Mouse (Mus musculus) erythroblast, embryonic 14.5 days (primary cell): ENCODE measurements around the gene Carhsp1. TPM values are rescaled to one million over a fixed set of nuclear protein-coding genes. Genes with fewer than 3 reads are reported as not detected.

Experiments
- H3K27me3 ChIP-seq: 2 replicates; pipeline ENCODE4 v1.6.1; 2012; ENCODE audit warnings: inconsistent platforms; ENCODE audit not compliant: control insufficient read depth
- H3K36me3 ChIP-seq: 2 replicates; pipeline ENCODE4 v1.6.1; 2012; ENCODE audit warnings: mild to moderate bottlenecking, inconsistent platforms; ENCODE audit not compliant: control insufficient read depth
- H3K4me1 ChIP-seq: 2 replicates; pipeline ENCODE4 v1.6.1; 2012; ENCODE audit warnings: inconsistent platforms; ENCODE audit not compliant: control insufficient read depth
- H3K4me3 ChIP-seq: replicated peaks from 2 replicates; pipeline ENCODE3; 2012; ENCODE audit warnings: moderate library complexity, mild to moderate bottlenecking, inconsistent platforms
- H3K9me3 ChIP-seq: 2 replicates; pipeline ENCODE4 v1.6.1; 2012; ENCODE audit warnings: low read length, inconsistent platforms, mixed read lengths; ENCODE audit not compliant: control insufficient read depth
- GATA1 ChIP-seq: IDR thresholded peaks from 2 replicates; pipeline ENCODE4 v1.6.1; 2012; ENCODE audit warnings: low read length, inconsistent platforms, mixed read lengths
- TAL1 ChIP-seq: IDR thresholded peaks from 3 replicates; pipeline ENCODE4 v1.6.1; 2012; ENCODE audit warnings: low read length, inconsistent platforms, mixed read lengths
- polyA plus RNA-seq: library from polyadenylated mRNA; stranded (reverse); fragments of >175 nt; gene quantifications from 2 replicates; pipeline ENCODE4 v1.2.3, GENCODE M21; 2012

The Carhsp1 gene
- polyA plus RNA-seq, 1 experiment = 30.7 TPM

DNA sequence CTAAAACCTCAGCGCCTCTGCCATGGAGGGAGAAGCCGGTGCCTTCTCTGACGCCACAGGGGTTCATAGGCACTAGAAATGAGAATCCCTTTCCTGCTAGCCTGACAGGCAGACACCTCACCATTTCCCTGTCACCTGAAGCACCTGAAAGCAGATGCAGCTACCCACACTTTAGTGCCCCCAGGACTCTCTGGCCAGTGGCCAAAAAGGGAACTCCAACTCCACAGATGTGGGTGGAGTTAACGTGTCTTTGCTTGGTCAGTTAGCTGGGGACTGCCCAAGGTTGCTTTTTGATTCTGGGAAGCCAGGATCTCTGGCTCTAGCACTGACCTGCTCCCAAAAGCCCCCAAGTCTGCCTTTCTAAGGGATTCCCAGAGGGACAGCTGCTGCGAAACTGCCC is 2.5 kb downstream of the Carhsp1 start:
- Histone ChIP-seq H3K4me3 (peak overlapping the region; percentile 78), H3K27me3 (0 out of 2 replicates have a peak, but pooled peaks cover 2% of the 10 kb centered on the region), H3K36me3 (peaks cover 66% of the 10 kb centered on the region), H3K4me1 (peaks cover 92% of the 10 kb centered on the region), H3K9me3 (no peaks in the 10 kb centered on the region)
- TF ChIP-seq GATA1 = no peak
- TF ChIP-seq TAL1 = no peak

DNA sequence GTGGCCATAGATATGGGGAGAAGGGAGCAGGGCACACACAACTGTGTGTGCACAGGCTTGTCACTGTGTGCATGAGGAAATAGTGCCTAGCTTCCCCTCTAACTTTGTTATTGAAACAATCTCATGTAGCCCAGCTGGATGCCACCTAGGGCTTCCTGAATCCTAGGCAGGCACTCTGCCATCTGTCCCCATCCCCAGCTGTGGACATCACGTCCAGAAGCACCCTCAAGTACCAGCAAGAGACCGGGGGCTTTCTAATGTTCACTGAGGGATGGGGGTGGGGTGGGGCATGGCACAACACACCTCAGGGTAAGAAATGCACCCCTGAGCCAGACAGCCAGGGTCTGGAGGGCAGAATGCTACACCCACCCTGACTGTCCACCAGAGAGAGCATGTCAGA is 3.6 kb downstream of the Carhsp1 start:
- Histone ChIP-seq H3K4me3 (peak overlapping the region; percentile 78), H3K9me3 (no peaks in the 10 kb centered on the region), H3K36me3 (peaks cover 76% of the 10 kb centered on the region), H3K27me3 (no peaks in the 10 kb centered on the region), H3K4me1 (peaks cover 86% of the 10 kb centered on the region)
- TF ChIP-seq TAL1 (no peak), GATA1 (no peak)

DNA sequence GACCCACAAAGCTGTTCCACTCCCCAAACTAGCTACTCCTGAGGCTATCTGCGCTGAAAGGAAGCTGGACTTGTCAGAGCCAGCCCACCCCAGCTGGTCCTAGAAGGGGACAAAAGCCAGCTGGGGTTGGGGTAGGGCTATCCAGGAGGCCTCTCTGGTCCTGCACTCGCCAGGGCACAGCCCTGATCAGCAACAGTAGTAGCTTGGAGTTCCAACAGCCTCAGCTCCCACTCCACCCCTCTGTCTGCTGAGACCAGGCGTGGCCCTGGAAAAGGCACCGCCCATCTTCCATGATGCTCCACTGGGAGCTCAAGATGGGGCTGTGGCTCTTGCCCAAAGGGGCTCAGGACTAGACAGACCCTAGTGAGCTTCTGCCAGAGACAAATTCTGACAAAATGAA is 4.1 kb downstream of the Carhsp1 start:
- Histone ChIP-seq H3K4me1 (peaks cover 83% of the 10 kb centered on the region), H3K4me3 (peak overlapping the region; percentile 23), H3K9me3 (no peaks in the 10 kb centered on the region), H3K36me3 (peaks cover 82% of the 10 kb centered on the region), H3K27me3 (no peaks in the 10 kb centered on the region)
- no peak for TF ChIP-seq TAL1
- no peak for TF ChIP-seq GATA1

DNA sequence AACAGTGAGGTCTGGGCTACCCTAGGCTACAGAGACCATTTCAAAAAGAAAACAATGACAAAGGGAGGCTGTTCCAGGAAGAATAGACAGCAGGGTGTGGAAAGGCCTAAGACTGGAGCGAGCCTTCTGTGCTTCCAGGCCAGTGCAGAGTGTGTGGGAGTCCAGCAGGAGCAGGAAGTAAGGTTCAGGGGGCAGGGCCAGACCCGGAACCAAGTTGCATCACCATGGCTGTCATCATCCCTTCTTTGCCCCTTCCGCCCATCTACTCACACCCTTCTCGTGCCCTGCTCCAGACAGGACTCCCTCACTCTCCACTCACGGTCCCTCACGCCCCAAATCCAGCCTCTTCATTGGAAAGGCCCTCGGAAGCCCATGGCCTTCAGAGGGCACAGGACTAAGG is 4.7 kb downstream of the Carhsp1 start:
- no peaks in the 10 kb centered on the region for H3K27me3 ChIP-seq
- TF ChIP-seq TAL1 = no peak
- no peak for TF ChIP-seq GATA1
- H3K36me3 ChIP-seq = peaks cover 88% of the 10 kb centered on the region
- H3K4me3 ChIP-seq = peak overlapping the region; percentile 9
- H3K9me3 ChIP-seq = no peaks in the 10 kb centered on the region
- peaks cover 81% of the 10 kb centered on the region for H3K4me1 ChIP-seq

DNA sequence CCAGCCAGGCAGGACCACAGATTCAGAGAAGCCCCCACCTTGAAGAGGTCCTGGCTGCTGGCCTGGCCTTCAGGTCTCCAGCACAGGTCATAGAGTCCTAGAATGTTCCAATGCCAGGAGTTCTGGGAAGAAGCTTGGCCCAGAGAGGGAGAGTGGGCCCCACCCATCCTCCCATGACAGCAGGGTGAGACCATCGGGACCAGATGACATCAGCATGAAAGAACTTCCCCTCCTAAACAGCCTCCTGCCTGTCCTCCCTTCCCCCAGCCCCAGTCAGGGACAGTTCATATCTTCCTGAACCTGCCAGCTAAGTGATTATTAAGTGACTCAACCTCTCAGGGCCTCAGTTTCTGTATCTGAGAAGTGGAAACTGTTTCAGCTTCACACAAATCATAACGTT is 5.5 kb downstream of the Carhsp1 start:
- H3K4me3 ChIP-seq = no peak overlapping the region
- peaks cover 96% of the 10 kb centered on the region for H3K36me3 ChIP-seq
- TF ChIP-seq TAL1 (no peak), GATA1 (no peak)
- H3K9me3 ChIP-seq = no peaks in the 10 kb centered on the region
- peaks cover 82% of the 10 kb centered on the region for H3K4me1 ChIP-seq
- H3K27me3 ChIP-seq = no peaks in the 10 kb centered on the region

DNA sequence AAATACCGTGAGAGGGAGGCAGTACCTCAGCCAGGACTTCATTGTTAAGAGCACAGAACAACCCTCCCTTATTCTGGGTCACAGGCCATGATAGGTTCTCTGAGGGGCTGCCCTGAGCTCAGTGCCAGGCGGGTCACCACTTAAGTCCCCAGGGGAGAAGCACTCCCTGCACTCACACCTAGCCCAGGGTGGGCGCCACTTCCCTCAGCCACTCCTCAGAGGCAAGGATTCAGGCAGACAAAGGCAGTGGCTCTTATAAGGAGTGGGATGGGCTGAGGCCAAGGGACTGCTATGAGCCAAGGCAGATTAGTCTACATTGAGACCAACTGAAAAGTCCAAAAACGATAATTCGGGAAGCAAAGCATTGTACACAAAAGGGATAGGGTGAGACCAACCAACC is 6.6 kb downstream of the Carhsp1 start:
- Histone ChIP-seq H3K9me3 (no peaks in the 10 kb centered on the region), H3K4me1 (peaks cover 80% of the 10 kb centered on the region), H3K36me3 (peaks cover 100% of the 10 kb centered on the region), H3K4me3 (no peak overlapping the region), H3K27me3 (no peaks in the 10 kb centered on the region)
- no peak for TF ChIP-seq TAL1
- no peak for TF ChIP-seq GATA1

DNA sequence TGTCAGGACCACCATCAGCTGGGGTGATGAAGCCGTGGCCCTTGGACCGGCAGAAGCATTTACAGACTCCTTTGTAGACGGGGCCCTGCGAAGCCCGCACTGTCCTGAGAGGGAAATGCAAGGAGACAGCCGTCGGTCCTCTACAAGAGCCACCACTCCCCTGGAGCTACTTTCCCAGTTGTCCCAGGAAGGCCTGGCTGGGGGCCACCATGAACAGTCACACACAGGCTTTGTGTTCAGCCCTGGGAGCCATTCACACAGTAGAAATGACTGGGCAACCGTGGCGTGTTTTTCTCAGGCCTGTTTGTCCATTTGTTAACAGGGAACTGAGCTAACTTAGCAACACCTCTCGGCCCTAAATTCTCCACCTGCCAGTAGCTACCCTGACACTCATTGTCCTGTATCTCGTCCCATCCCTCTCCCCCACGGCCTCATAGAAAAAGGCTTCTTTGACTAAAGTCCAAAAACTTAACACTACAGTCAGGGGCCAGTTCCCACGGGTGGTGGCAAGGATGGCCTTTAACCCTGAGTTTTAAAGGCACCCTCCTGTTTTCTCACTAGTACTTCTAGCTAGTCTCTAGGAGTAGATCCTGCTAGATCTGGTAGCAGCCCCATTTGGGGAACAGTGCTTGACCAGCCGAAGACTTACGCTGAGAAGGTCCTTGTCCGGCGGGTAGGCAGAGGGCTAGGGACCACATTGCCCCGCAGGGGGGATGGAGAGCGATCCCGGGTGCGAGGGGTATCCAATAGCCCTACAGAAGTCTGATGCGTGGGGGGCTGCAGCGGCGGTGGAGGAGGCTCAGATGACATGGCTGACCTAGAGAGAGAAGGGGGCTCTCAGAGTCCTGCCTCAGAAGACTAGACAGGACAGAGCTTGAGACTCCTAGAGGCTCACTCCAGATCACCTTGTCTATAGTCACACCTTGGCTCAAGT is 8.1 kb downstream of the Carhsp1 start:
- peaks cover 70% of the 10 kb centered on the region for H3K4me1 ChIP-seq
- H3K9me3 ChIP-seq = no peaks in the 10 kb centered on the region
- no peak overlapping the region for H3K4me3 ChIP-seq
- no peaks in the 10 kb centered on the region for H3K27me3 ChIP-seq
- no peak for TF ChIP-seq TAL1
- TF ChIP-seq GATA1 = no peak
- H3K36me3 ChIP-seq = peaks cover 100% of the 10 kb centered on the region

DNA sequence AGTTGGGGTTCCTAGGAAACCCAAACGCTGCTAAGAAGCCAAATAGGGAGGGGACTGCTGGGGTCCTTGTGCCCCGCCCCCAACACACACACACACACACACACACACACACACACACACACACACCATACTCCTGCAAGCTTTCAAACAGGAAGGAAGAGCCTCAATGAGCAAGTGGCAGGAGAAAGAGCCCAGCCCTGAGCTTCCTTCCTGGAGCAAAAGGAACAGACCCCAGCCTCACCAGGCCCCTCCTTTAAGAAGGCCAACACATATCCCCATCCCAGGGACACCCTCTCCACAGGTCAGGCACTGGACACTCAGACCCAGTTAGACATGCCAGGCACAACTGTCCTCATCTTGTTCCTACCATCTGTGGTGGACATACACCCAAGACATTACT is 8.9 kb downstream of the Carhsp1 start:
- Histone ChIP-seq H3K4me1 (peaks cover 62% of the 10 kb centered on the region), H3K36me3 (peaks cover 100% of the 10 kb centered on the region), H3K9me3 (no peaks in the 10 kb centered on the region), H3K4me3 (no peak overlapping the region), H3K27me3 (no peaks in the 10 kb centered on the region)
- TF ChIP-seq TAL1 (no peak), GATA1 (no peak)

DNA sequence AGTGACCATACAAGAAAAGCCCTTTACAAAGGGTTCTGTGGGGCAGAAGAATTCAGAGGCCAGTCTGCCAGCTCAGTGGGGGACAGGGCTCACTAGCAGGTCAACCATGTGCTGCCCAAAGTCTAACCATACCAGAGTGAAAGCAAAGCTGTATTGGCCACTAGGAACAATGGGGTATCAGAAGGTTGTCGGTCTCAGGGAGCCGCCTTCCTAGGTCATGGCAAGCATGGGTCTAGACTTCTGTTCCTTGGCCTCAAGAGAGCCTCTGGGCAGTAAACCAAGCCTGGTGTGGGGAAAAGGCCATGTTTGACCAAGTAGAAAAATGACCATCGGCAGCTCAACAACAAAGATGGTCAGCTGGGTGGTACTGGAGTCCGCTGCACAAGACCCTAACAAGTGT is 13.2 kb downstream of the Carhsp1 start:
- Histone ChIP-seq H3K9me3 (no peaks in the 10 kb centered on the region), H3K27me3 (no peaks in the 10 kb centered on the region), H3K36me3 (peaks cover 98% of the 10 kb centered on the region), H3K4me3 (no peak overlapping the region), H3K4me1 (peaks cover 49% of the 10 kb centered on the region)
- TF ChIP-seq GATA1 = no peak
- no peak for TF ChIP-seq TAL1
